Mouse (Mus musculus) lung, adult 2 months (tissue): Measurements from ENCODE around the gene Ciao2a. TPM values are rescaled to one million over a fixed set of nuclear protein-coding genes. Genes with fewer than 3 reads are reported as not detected.

ENCODE experiments used
- DNase-seq: peaks from one replicate; pipeline ENCODE4 v3.0.0; 2022
- H3K4me1 ChIP-seq: fragments of 200-500 bp; 2 replicates; pipeline ENCODE4 v1.6.1; 2011; ENCODE audit warnings: low read length; ENCODE audit not compliant: control insufficient read depth, insufficient read depth
- H3K4me3 ChIP-seq: fragments of 200-500 bp; replicated peaks from 2 replicates; pipeline ENCODE3; 2011; ENCODE audit warnings: low read depth, mild to moderate bottlenecking, control low read depth, low read length; ENCODE audit errors: extremely low read depth
- CTCF ChIP-seq: fragments of 200-500 bp; IDR thresholded peaks from 2 replicates; pipeline ENCODE4 v1.5.1; 2011; ENCODE audit warnings: mild to moderate bottlenecking, low read length, control low read depth; ENCODE audit not compliant: insufficient read depth
- POLR2A ChIP-seq: fragments of 200-500 bp; IDR thresholded peaks from 2 replicates; pipeline ENCODE4 v1.6.1; 2011; ENCODE audit warnings: low read depth, mild to moderate bottlenecking, control low read depth, low read length, borderline replicate concordance; ENCODE audit errors: extremely low read depth
- WGBS: fragments of 180-500 bp; shearing (Covaris S2); methylation state at CpG from one replicate; pipeline ENCODE4 v1.1.7; 2018; 5-methylcytosine and 5-hydroxymethylcytosine counted together
- polyA plus RNA-seq: library from polyadenylated mRNA; depleted of rRNA; stranded (reverse); fragments of >200 nt; gene quantifications from 2 replicates; pipeline ENCODE4 v1.2.3, GENCODE M21; 2012; rRNA removed

Gene Ciao2a
- polyA plus RNA-seq, 1 experiment: 13.0 TPM

DNA sequence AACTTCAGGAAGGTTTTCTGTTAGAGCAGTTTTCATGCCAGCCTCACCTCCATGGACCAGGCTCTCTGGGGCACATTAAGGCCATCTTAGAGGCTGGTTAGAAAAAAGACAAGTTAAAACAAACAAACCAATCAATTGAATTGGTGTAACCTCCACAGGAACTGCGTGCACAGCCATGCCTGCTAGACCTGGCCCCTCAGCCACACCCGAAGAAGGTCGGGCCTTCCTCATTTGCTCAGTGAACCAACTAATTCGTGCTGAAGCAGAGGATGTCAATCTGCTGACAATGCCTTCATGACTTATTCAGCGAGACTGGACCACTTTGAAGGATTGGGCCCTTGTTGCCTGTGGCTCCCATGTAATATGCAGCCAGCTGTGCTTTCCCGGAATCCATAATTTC, 60.0 kb downstream of the Ciao2a start:
- 47% methylated on average over 6 of the region's 6 CpGs for WGBS
- H3K4me3 ChIP-seq: no peak overlapping the region
- peaks cover 12% of the 10 kb centered on the region for H3K4me1 ChIP-seq
- no peak for DNase-seq
- no peak for TF ChIP-seq CTCF
- TF ChIP-seq POLR2A: no peak

Other genes with a start within 250 kb of the Ciao2a start
- gene Pclaf, start 236.4 kb upstream of the Ciao2a start, polyA plus RNA-seq: 0.28 and 1.2 TPM in 2 replicates
- gene Trip4, start 217.8 kb upstream of the Ciao2a start, polyA plus RNA-seq: 6.7 and 8.4 TPM in 2 replicates
- 4.4 and 5.8 TPM in 2 replicates for gene Csnk1g1, start 217.7 kb upstream of the Ciao2a start, polyA plus RNA-seq
- 162 and 176 TPM in 2 replicates for gene Ppib, start 66.4 kb upstream of the Ciao2a start, polyA plus RNA-seq
- 14.5 and 18.0 TPM in 2 replicates for gene Snx22, start 56.9 kb upstream of the Ciao2a start, polyA plus RNA-seq
- gene Snx1, start within 50 bp of the Ciao2a start, polyA plus RNA-seq: 50.7 and 57.3 TPM in 2 replicates
- 26.7 and 32.8 TPM in 2 replicates for gene Dapk2, start 31.6 kb downstream of the Ciao2a start, polyA plus RNA-seq
- 11.4 and 15.7 TPM in 2 replicates for gene Herc1, start 223.8 kb downstream of the Ciao2a start, polyA plus RNA-seq